Mouse (Mus musculus): Measurements from ENCODE around the gene R3hdm2. TPM values are rescaled to one million over a fixed set of nuclear protein-coding genes. Genes with fewer than 3 reads are reported as not detected.

R3hdm2 gene
- polyA plus RNA-seq, 1 experiment: 101 TPM

GRCm38 (mm10) chr10:127420131-127420530 lies 40.0 kb downstream of the R3hdm2 start:
- TF ChIP-seq POLR2A (IDR thresholded peaks at IDR 0.05; ENCODE audit: low read depth, low read length) (no peak), CTCF (conservative IDR thresholded peaks at IDR 0.05; ENCODE audit: insufficient read depth, insufficient read length, low read depth, low read length) (no peak)
- 30% methylated on average over 6 of the region's 6 CpGs for WGBS
- H3K27me3 ChIP-seq (replicated peaks; ENCODE audit: control insufficient read depth, insufficient read depth, low read length): no peaks in the 10 kb centered on the region
- DNase-seq: no peak
- no peak overlapping the region for H3K4me3 ChIP-seq (ENCODE audit: insufficient read depth, low read depth, low read length)
- H3K4me1 ChIP-seq (ENCODE audit: control insufficient read depth, insufficient read depth, low read length): peaks cover 6% of the 10 kb centered on the region
- H3K27ac ChIP-seq (ENCODE audit: insufficient read depth, low read depth, low read length): no peak overlapping the region
- 0 out of 2 replicates have a peak, but pooled peaks cover 2% of the 10 kb centered on the region for H3K36me3 ChIP-seq (ENCODE audit: control insufficient read depth, insufficient read depth, low read length)

- no peak for DNase-seq
These were observed 40.7 kb downstream of the R3hdm2 start for GRCm38 (mm10) chr10:127420676-127421353.

GRCm38 (mm10) chr10:127422047-127422446 lies 41.9 kb downstream of the R3hdm2 start:
- Histone ChIP-seq H3K4me1 (ENCODE audit: control insufficient read depth, insufficient read depth, low read length) (peaks cover 16% of the 10 kb centered on the region), H3K27me3 (replicated peaks; ENCODE audit: control insufficient read depth, insufficient read depth, low read length) (no peaks in the 10 kb centered on the region), H3K27ac (ENCODE audit: insufficient read depth, low read depth, low read length) (peak overlapping the region; percentile 30; the same call in 1 of the 2 replicates), H3K36me3 (ENCODE audit: control insufficient read depth, insufficient read depth, low read length) (0 out of 2 replicates have a peak, but pooled peaks cover 2% of the 10 kb centered on the region), H3K4me3 (ENCODE audit: insufficient read depth, low read depth, low read length) (peak overlapping the region; percentile 36; the same call in 1 of the 2 replicates)
- WGBS: 28% methylated on average over 6 of the region's 6 CpGs
- peak; percentile 72 for DNase-seq
- TF ChIP-seq CTCF (conservative IDR thresholded peaks at IDR 0.05; ENCODE audit: insufficient read depth, insufficient read length, low read depth, low read length): no peak
- TF ChIP-seq POLR2A (IDR thresholded peaks at IDR 0.05; ENCODE audit: low read depth, low read length): no peak

More at GRCm38 (mm10) chr10:127420676-127421353, 40.7 kb downstream of the R3hdm2 start:
- TF ChIP-seq CTCF (conservative IDR thresholded peaks at IDR 0.05; ENCODE audit: insufficient read depth, insufficient read length, low read depth, low read length): no peak
- no peak for TF ChIP-seq POLR2A (IDR thresholded peaks at IDR 0.05; ENCODE audit: low read depth, low read length)
- Histone ChIP-seq H3K36me3 (ENCODE audit: control insufficient read depth, insufficient read depth, low read length) (0 out of 2 replicates have a peak, but pooled peaks cover 2% of the 10 kb centered on the region), H3K4me3 (ENCODE audit: insufficient read depth, low read depth, low read length) (no peak overlapping the region), H3K27me3 (replicated peaks; ENCODE audit: control insufficient read depth, insufficient read depth, low read length) (no peaks in the 10 kb centered on the region), H3K27ac (ENCODE audit: insufficient read depth, low read depth, low read length) (0 out of 2 replicates have a peak overlapping the region, but pooled peaks have one; percentile 18), H3K4me1 (ENCODE audit: control insufficient read depth, insufficient read depth, low read length) (peaks cover 9% of the 10 kb centered on the region)
- 23% methylated on average over 9 of the region's 9 CpGs for WGBS

GRCm38 (mm10) chr10:127425794-127426193 lies 45.7 kb downstream of the R3hdm2 start:
- H3K36me3 ChIP-seq (ENCODE audit: control insufficient read depth, insufficient read depth, low read length): no peaks in the 10 kb centered on the region
- WGBS: 65% methylated on average over 2 of the region's 2 CpGs
- DNase-seq: peak; percentile 52
- H3K4me1 ChIP-seq (ENCODE audit: control insufficient read depth, insufficient read depth, low read length): peaks cover 16% of the 10 kb centered on the region
- no peaks in the 10 kb centered on the region for H3K27me3 ChIP-seq (replicated peaks; ENCODE audit: control insufficient read depth, insufficient read depth, low read length)
- TF ChIP-seq POLR2A (IDR thresholded peaks at IDR 0.05; ENCODE audit: low read depth, low read length) (no peak), CTCF (conservative IDR thresholded peaks at IDR 0.05; ENCODE audit: insufficient read depth, insufficient read length, low read depth, low read length) (no peak)
- H3K27ac ChIP-seq (ENCODE audit: insufficient read depth, low read depth, low read length): no peak overlapping the region
- H3K4me3 ChIP-seq (ENCODE audit: insufficient read depth, low read depth, low read length): no peak overlapping the region

- Histone ChIP-seq H3K27ac (ENCODE audit: insufficient read depth, low read depth, low read length) (no peak overlapping the region), H3K4me3 (ENCODE audit: insufficient read depth, low read depth, low read length) (no peak overlapping the region), H3K27me3 (replicated peaks; ENCODE audit: control insufficient read depth, insufficient read depth, low read length) (no peaks in the 10 kb centered on the region), H3K4me1 (ENCODE audit: control insufficient read depth, insufficient read depth, low read length) (peaks cover 12% of the 10 kb centered on the region), H3K36me3 (ENCODE audit: control insufficient read depth, insufficient read depth, low read length) (no peaks in the 10 kb centered on the region)
- no peak for TF ChIP-seq CTCF (conservative IDR thresholded peaks at IDR 0.05; ENCODE audit: insufficient read depth, insufficient read length, low read depth, low read length)
- TF ChIP-seq POLR2A (IDR thresholded peaks at IDR 0.05; ENCODE audit: low read depth, low read length): no peak
- DNase-seq: peak; percentile 34
- WGBS: 27% methylated on average over 2 of the region's 2 CpGs
These were observed 46.5 kb downstream of the R3hdm2 start for GRCm38 (mm10) chr10:127426670-127427069.

GRCm38 (mm10) chr10:127427107-127427506 lies 47.0 kb downstream of the R3hdm2 start:
- Histone ChIP-seq H3K36me3 (ENCODE audit: control insufficient read depth, insufficient read depth, low read length) (no peaks in the 10 kb centered on the region), H3K4me3 (ENCODE audit: insufficient read depth, low read depth, low read length) (no peak overlapping the region), H3K27ac (ENCODE audit: insufficient read depth, low read depth, low read length) (no peak overlapping the region), H3K4me1 (ENCODE audit: control insufficient read depth, insufficient read depth, low read length) (peaks cover 10% of the 10 kb centered on the region), H3K27me3 (replicated peaks; ENCODE audit: control insufficient read depth, insufficient read depth, low read length) (no peaks in the 10 kb centered on the region)
- DNase-seq: no peak
- WGBS: 83% methylated on average over 1 of the region's 1 CpGs
- TF ChIP-seq POLR2A (IDR thresholded peaks at IDR 0.05; ENCODE audit: low read depth, low read length) (no peak), CTCF (conservative IDR thresholded peaks at IDR 0.05; ENCODE audit: insufficient read depth, insufficient read length, low read depth, low read length) (no peak)

- Histone ChIP-seq H3K27me3 (replicated peaks; ENCODE audit: control insufficient read depth, insufficient read depth, low read length) (no peaks in the 10 kb centered on the region), H3K27ac (ENCODE audit: insufficient read depth, low read depth, low read length) (no peak overlapping the region), H3K4me1 (ENCODE audit: control insufficient read depth, insufficient read depth, low read length) (peaks cover 10% of the 10 kb centered on the region), H3K4me3 (ENCODE audit: insufficient read depth, low read depth, low read length) (no peak overlapping the region), H3K36me3 (ENCODE audit: control insufficient read depth, insufficient read depth, low read length) (no peaks in the 10 kb centered on the region)
- DNase-seq: no peak
- TF ChIP-seq CTCF (conservative IDR thresholded peaks at IDR 0.05; ENCODE audit: insufficient read depth, insufficient read length, low read depth, low read length) (no peak), POLR2A (IDR thresholded peaks at IDR 0.05; ENCODE audit: low read depth, low read length) (no peak)
- WGBS: 97% methylated on average over 1 of the region's 1 CpGs
These were observed 47.9 kb downstream of the R3hdm2 start for GRCm38 (mm10) chr10:127427987-127428386.
